Mouse (Mus musculus) lung, embryonic 16.5 days (tissue): ENCODE measurements at regions not wholly inside any gene's neighbourhood (a gene's known extent, or its start where the extent isn't known, plus 50 kb on each side); places are given as distances from the start of the nearest gene placed in this dataset.
A peak's percentile ranks its signal among the peaks of the same experiment; 100 is the strongest.

Source experiments
- ATAC-seq: fragments of 200-750 bp; cut with Nextera tagmentation; 2 replicates; pipeline ENCODE4 v1.8.0; 2017; ENCODE audit warnings: low read depth, mild to moderate bottlenecking, moderate library complexity
- H3K27ac ChIP-seq: fragments of 300-500 bp; sonication (generic); 2 replicates; pipeline ENCODE4 v1.5.1; 2014; ENCODE audit warnings: mild to moderate bottlenecking, control low read depth, low read length
- H3K27me3 ChIP-seq: fragments of 300-500 bp; sonication (generic); 2 replicates; pipeline ENCODE4 v1.6.1; 2014; ENCODE audit warnings: low read depth, low read length, mixed read lengths; ENCODE audit not compliant: control insufficient read depth, insufficient read depth
- H3K36me3 ChIP-seq: fragments of 300-500 bp; sonication (generic); 2 replicates; pipeline ENCODE4 v1.6.1; 2014; ENCODE audit warnings: low read length; ENCODE audit not compliant: control insufficient read depth, insufficient read depth
- H3K4me1 ChIP-seq: fragments of 300-500 bp; sonication (generic); replicated peaks from 2 replicates; pipeline ENCODE4 v1.6.1; 2014; ENCODE audit warnings: low read length, mixed read lengths; ENCODE audit not compliant: control insufficient read depth, insufficient read depth
- H3K4me2 ChIP-seq: fragments of 300-500 bp; sonication (generic); 2 replicates; pipeline ENCODE4 v1.6.1; 2014; ENCODE audit warnings: low read depth, low read length, control low read depth
- H3K4me3 ChIP-seq: fragments of 300-500 bp; sonication (generic); 2 replicates; pipeline ENCODE4 v1.5.1; 2014; ENCODE audit warnings: mild to moderate bottlenecking, low read length, control low read depth
- H3K9ac ChIP-seq: fragments of 300-500 bp; sonication (generic); 2 replicates; pipeline ENCODE4 v1.6.1; 2014; ENCODE audit warnings: low read length, control low read depth
- H3K9me3 ChIP-seq: fragments of 300-500 bp; sonication (generic); 2 replicates; pipeline ENCODE4 v1.6.1; 2016; ENCODE audit warnings: low read length; ENCODE audit not compliant: control insufficient read depth
- WGBS: fragments of 180-500 bp; shearing (Covaris S2); extraction: QIAGEN DNeasy Blood & Tissue Kit; methylation state at CpG from one replicate; pipeline ENCODE4 v1.1.7; 2014; 5-methylcytosine and 5-hydroxymethylcytosine counted together

DNA sequence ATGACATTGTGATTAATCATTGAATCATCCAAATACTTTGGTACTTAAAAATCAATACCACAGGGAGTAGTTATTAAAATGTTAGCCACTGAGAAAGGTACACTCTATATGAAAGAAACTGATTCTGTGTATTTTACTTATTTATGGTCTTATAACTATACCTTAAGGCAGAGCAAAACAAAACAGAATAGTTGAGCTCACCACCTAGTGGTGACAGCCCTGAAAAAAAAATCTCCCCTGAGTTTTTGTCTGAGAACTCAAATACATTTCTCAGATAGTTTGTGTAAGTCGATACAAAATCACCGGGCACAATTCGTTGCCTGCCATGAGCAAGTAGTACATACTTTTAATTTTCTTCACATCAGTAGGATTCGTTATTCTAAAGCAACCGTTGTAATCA, 156.7 kb upstream of the Ccdc54 start:
- no peaks in the 10 kb centered on the region for H3K36me3 ChIP-seq
- no peak overlapping the region for H3K4me2 ChIP-seq
- H3K4me3 ChIP-seq = no peak overlapping the region
- no peak overlapping the region for H3K9ac ChIP-seq
- no peaks in the 10 kb centered on the region for H3K27me3 ChIP-seq
- no peaks in the 10 kb centered on the region for H3K9me3 ChIP-seq
- no peak for ATAC-seq
- H3K27ac ChIP-seq = no peak overlapping the region
- WGBS = 85% methylated on average over 5 of the region's 5 CpGs
- peaks cover 6% of the 10 kb centered on the region for H3K4me1 ChIP-seq

DNA sequence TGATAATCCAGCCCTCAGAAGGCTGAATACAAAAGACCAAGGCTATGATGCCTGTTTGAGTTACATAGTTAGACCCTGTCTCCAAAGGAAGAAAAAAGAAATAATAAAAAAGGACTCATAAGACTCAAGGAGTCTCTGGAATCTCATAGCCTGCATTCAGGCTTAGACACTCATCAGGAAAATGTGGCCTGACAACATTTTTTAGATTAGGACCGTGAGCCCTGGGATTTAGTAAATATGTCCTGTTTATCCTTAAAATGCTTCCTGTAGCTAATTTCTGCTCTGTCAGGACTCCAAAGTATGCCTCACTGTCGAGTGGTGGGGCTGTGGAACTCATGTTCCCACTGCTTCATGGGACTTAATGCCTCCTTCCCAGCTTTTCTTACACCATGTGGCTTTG, 154.8 kb upstream of the Ccdc54 start:
- no peak for ATAC-seq
- Histone ChIP-seq H3K27ac (no peak overlapping the region), H3K36me3 (no peaks in the 10 kb centered on the region), H3K4me2 (no peak overlapping the region), H3K9ac (no peak overlapping the region), H3K4me1 (peaks cover 3% of the 10 kb centered on the region; the same call in 1 of the 2 replicates), H3K27me3 (no peaks in the 10 kb centered on the region), H3K4me3 (no peak overlapping the region), H3K9me3 (no peaks in the 10 kb centered on the region)
- WGBS = 10% methylated on average over 2 of the region's 2 CpGs

DNA sequence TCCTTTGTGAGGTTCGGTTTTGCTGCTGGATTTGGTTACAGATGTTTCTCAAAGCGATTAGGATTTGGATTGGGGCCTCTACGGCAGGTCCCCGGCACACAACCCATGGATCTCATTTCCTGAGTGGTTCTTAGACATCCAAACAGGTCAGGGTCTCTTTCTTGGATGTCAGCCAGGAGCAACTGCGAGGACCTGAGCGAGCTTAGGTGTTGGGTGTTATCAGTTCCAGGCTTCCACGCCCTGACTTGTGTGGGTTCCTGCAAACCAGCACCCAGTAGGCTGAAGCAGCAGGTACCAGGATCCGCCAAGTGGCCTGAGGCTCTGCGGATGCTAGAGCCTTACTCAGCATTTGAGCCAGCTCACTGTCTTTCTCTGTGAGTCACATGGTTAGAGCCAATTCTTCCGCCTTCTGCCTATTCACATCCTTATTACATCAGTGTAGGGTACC, 146.5 kb upstream of the Ccdc54 start:
- no peaks in the 10 kb centered on the region for H3K36me3 ChIP-seq
- no peaks in the 10 kb centered on the region for H3K9me3 ChIP-seq
- no peak overlapping the region for H3K27ac ChIP-seq
- H3K4me2 ChIP-seq = peak overlapping the region; percentile 65
- no peaks in the 10 kb centered on the region for H3K27me3 ChIP-seq
- H3K9ac ChIP-seq = peak overlapping the region; percentile 60
- WGBS = 23% methylated on average over 10 of the region's 10 CpGs
- peak overlapping the region; percentile 53 for H3K4me3 ChIP-seq
- no peak for ATAC-seq
- no peaks in the 10 kb centered on the region; the same call in 1 of the 2 replicates for H3K4me1 ChIP-seq

DNA sequence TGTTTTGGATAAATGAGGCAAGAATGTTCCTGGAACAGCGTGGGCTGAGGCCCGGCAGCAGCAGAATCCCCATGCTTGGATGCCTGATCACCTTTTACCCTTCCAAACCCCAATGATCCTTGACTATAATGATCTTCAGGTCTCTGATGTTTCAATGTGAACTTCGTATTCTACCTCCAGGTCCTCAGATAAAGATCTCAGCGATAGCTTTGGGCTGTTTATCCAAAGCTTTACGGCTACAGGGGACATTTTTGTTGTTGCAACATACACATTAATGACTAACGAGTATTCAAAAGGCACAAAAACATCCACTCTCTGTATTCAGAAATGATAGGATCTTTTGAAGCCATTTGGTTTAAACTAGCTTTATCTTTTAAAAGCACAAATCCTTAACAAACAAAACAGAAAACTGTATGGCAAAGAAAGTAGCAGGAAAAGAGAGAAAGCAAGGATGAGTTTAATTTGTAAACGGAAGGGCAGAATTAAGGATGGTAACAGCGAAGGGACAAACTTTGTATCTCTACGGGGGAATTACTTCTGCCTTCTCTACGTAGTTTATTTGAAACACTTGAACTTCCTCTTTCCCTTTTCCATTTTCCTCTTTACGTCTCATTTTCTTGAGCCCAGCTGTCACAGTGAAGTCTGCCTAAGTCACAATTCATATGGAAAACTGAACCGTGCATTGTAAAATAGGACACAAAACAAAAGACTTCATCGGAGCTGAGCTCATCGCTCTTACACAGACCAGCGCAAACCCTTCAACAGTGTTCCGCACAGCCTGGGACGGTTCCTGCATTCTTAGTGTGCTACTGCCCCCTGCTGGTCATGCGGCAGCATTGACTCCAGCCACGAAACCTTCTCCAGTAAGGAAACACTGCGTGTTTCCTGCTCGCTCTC, 145.4 kb upstream of the Ccdc54 start:
- Histone ChIP-seq H3K4me1 (peaks cover 1% of the 10 kb centered on the region), H3K27ac (no peak overlapping the region), H3K27me3 (no peaks in the 10 kb centered on the region), H3K9me3 (no peaks in the 10 kb centered on the region), H3K36me3 (no peaks in the 10 kb centered on the region), H3K4me2 (peak overlapping the region; percentile 65), H3K4me3 (peak overlapping the region; percentile 53), H3K9ac (peak overlapping the region; percentile 60)
- ATAC-seq = peak; percentile 86
- WGBS = 7% methylated on average over 21 of the region's 21 CpGs

DNA sequence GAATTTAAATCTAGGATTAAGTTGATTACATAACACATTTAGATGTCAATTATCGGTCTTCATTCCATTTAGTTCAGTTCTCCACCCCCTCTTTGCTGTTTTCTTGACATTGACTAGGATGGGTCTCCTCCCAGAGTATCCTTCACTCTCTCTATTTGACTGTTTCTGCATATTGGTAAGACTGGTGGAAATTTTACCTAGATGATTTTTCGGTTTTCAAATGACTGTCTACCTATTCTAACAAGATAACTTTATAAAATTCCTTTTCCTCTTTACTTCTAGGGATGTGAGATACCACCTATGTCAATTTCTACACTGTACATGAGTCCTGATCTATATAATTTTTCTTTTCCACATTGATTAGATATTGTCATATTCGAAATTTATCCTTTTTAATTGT, 142.4 kb upstream of the Ccdc54 start:
- ATAC-seq = no peak
- 96% methylated on average over 3 of the region's 3 CpGs for WGBS

DNA sequence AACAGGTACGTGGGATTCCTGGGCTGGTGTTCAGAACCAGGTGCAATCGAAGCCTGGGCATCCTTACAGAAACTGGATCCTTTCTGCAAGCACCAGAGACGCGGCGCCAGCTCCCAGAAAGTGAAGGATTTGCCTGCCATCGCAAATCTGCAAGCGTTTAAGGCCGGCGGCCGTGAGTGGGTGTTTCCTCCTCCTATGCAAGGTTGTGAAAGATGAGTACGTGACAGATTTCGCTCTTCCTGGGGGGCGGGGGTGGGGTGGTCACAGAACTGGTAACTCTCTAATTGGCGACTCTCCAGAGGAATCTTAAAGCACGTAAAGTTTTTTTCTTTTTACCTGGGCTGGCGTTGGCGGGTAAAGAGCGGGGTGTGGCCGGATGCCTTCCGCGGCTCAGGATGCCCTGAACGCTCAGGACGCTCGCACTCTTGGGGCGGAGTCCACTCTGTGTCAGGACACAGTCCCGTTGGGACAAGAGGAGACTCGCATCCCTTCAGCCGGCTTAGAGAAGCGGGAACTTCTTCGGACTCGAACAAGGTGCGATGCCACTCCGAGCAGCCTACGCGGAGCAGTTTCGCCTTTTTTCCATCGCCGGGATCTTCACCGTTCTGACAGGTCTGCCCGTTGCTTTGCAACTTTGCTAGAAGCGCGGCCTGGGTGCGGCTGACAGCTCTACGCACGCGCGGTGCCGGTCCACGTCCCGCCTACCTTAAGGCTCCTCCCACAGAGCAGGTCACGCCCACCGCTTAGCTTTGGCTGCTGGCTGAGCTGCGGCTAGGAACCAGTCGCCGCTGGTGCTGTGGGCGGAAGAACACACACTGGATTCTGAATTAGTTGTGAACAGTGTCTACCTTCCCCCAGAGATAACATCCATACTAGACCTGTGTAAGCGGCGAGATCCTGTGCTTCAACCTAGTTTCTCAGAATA, 141.4 kb upstream of the Ccdc54 start:
- peaks cover 3% of the 10 kb centered on the region for H3K4me1 ChIP-seq
- H3K9ac ChIP-seq = peak overlapping the region; percentile 78
- no peaks in the 10 kb centered on the region for H3K9me3 ChIP-seq
- no peaks in the 10 kb centered on the region for H3K36me3 ChIP-seq
- peak overlapping the region; percentile 83 for H3K27ac ChIP-seq
- H3K4me3 ChIP-seq = peak overlapping the region; percentile 83
- H3K4me2 ChIP-seq = peak overlapping the region; percentile 76
- WGBS = under 1% methylated on average over 58 of the region's 58 CpGs
- no peaks in the 10 kb centered on the region for H3K27me3 ChIP-seq
- ATAC-seq = peak; percentile 97

More for the DNA sequence above, 142.4 kb upstream of the Ccdc54 start:
- Histone ChIP-seq H3K9ac (no peak overlapping the region), H3K4me3 (no peak overlapping the region), H3K36me3 (no peaks in the 10 kb centered on the region), H3K27ac (no peak overlapping the region), H3K4me1 (peaks cover 3% of the 10 kb centered on the region), H3K27me3 (no peaks in the 10 kb centered on the region), H3K4me2 (no peak overlapping the region), H3K9me3 (no peaks in the 10 kb centered on the region)

DNA sequence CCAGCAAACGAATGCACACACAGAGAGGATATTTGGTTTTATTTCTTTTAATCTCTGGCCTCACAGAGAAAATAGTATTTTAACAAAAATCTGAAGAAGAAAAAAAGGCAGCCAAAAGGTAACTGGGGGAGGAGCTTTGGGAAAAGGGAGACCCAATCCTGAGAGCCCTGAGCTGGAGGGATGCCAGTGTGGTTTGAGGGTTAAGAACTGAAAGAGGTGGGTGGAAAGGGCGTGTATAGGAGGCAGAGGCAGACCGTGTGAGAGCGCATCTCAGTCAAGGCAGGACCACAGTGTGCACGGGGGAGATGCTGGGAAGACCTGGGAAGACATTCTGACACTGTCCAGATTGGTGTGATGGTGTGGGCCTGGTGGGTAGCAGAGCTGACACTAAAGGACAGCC, 138.4 kb upstream of the Ccdc54 start:
- H3K4me2 ChIP-seq = no peak overlapping the region
- WGBS = 63% methylated on average over 5 of the region's 5 CpGs
- H3K4me1 ChIP-seq = peaks cover 3% of the 10 kb centered on the region
- H3K9ac ChIP-seq = no peak overlapping the region
- H3K27ac ChIP-seq = no peak overlapping the region
- H3K4me3 ChIP-seq = no peak overlapping the region
- H3K36me3 ChIP-seq = 0 out of 2 replicates have a peak, but pooled peaks cover 3% of the 10 kb centered on the region
- ATAC-seq = no peak
- no peaks in the 10 kb centered on the region for H3K9me3 ChIP-seq
- no peaks in the 10 kb centered on the region for H3K27me3 ChIP-seq

DNA sequence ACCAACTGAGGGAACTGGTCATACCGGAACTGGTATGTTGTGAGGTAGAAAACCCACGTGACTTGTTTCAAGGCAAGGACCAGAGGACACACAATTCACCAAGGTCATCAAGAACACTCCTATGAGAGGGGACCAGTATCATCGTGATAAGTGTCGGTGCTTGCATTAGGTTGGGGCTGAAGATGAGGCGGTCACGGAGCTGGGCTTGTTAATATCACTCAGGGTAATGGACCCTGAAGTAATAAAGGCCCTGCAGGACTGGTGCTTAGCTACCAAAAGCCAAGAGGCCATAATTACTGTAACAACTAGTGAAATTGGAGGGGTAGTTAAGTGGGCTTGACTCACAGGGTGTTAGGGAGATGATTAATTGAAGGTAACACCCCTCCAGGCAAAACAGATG, 132.2 kb upstream of the Ccdc54 start:
- 91% methylated on average over 6 of the region's 6 CpGs for WGBS
- no peaks in the 10 kb centered on the region for H3K27me3 ChIP-seq
- H3K36me3 ChIP-seq = 0 out of 2 replicates have a peak, but pooled peaks cover 3% of the 10 kb centered on the region
- ATAC-seq = no peak
- H3K4me2 ChIP-seq = no peak overlapping the region
- no peaks in the 10 kb centered on the region for H3K9me3 ChIP-seq
- H3K4me3 ChIP-seq = no peak overlapping the region
- no peaks in the 10 kb centered on the region for H3K4me1 ChIP-seq
- no peak overlapping the region for H3K27ac ChIP-seq
- H3K9ac ChIP-seq = no peak overlapping the region
